Mouse (Mus musculus) cortical plate, adult 2 months (tissue): Measurements from ENCODE around the gene Nceh1.

Source experiments
- CTCF ChIP-seq: fragments of 200-500 bp; IDR thresholded peaks from 2 replicates; pipeline ENCODE4 v1.5.1; 2011; ENCODE audit warnings: mild to moderate bottlenecking, control low read depth, low read length; ENCODE audit not compliant: insufficient read depth; ENCODE audit errors: extremely low read depth
- POLR2A ChIP-seq: fragments of 200-500 bp; IDR thresholded peaks from 2 replicates; pipeline ENCODE4 v1.6.1; 2011; ENCODE audit warnings: mild to moderate bottlenecking, low read length, control low read depth; ENCODE audit not compliant: insufficient read depth; ENCODE audit errors: extremely low read depth

DNA sequence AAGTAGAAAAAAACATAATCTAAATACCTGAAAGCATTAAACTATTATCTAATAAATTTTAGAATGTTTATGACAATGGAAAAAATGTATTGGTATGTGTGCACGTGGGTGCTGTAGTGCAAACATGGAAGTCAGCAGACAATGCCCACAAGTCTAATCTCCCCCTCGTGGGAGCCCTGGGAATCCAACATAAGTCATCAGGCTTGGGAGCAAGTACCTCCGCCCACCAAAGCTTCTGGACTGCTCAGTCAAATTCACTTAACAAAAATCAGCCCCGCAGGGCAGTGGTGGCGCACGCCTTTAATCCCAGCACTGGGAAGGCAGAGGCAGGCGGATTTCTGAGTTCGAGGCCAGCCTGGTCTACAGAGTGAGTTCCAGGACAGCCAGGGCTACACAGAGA lies 42.7 kb upstream of the Nceh1 start:
- TF ChIP-seq CTCF (no peak), POLR2A (no peak)
